Mouse (Mus musculus) limb, embryonic 14.5 days (tissue): ENCODE results near the gene Syne4. TPM values are rescaled to one million over a fixed set of nuclear protein-coding genes. Genes with fewer than 3 reads are reported as not detected.

Source experiments
- ATAC-seq: fragments of 200-750 bp; cut with Nextera tagmentation; 2 replicates; pipeline ENCODE4 v1.8.0; 2017; ENCODE audit warnings: low read depth, moderate number of reproducible peaks, moderate TSS enrichment; ENCODE audit not compliant: low FRiP score
- DNase-seq: peaks from one replicate; pipeline ENCODE4 v3.0.0-alpha.2; 2015; ENCODE audit warnings: low spot score
- H3K27ac ChIP-seq: fragments of 300-500 bp; sonication (generic); replicated peaks from 2 replicates; pipeline ENCODE4 v1.5.1; 2014; ENCODE audit warnings: low read depth, mild to moderate bottlenecking, low read length, moderate library complexity, mixed read lengths
- H3K27me3 ChIP-seq: fragments of 300-500 bp; sonication (generic); 2 replicates; pipeline ENCODE4 v1.6.1; 2014; ENCODE audit warnings: low read length, mixed read lengths; ENCODE audit not compliant: control insufficient read depth, insufficient read depth
- H3K36me3 ChIP-seq: fragments of 300-500 bp; sonication (generic); 2 replicates; pipeline ENCODE4 v1.6.1; 2014; ENCODE audit warnings: mild to moderate bottlenecking, low read length, moderate library complexity, mixed read lengths; ENCODE audit not compliant: control insufficient read depth, insufficient read depth
- H3K4me1 ChIP-seq: fragments of 300-500 bp; sonication (generic); 2 replicates; pipeline ENCODE4 v1.6.1; 2014; ENCODE audit warnings: antibody characterized with exemption, low read length, mixed read lengths; ENCODE audit not compliant: control insufficient read depth, insufficient read depth
- H3K4me2 ChIP-seq: fragments of 300-500 bp; sonication (generic); replicated peaks from 2 replicates; pipeline ENCODE4 v1.6.1; 2014; ENCODE audit warnings: low read depth, mild to moderate bottlenecking, low read length, moderate library complexity; ENCODE audit not compliant: severe bottlenecking
- H3K4me3 ChIP-seq: fragments of 300-500 bp; sonication (generic); replicated peaks from 2 replicates; pipeline ENCODE4 v1.5.1; 2014; ENCODE audit warnings: low read length
- H3K9ac ChIP-seq: fragments of 300-500 bp; sonication (generic); 2 replicates; pipeline ENCODE4 v1.6.1; 2014; ENCODE audit warnings: mild to moderate bottlenecking, low read depth, low read length, moderate library complexity; ENCODE audit not compliant: severe bottlenecking
- H3K9me3 ChIP-seq: fragments of 300-500 bp; sonication (generic); 2 replicates; pipeline ENCODE4 v1.6.1; 2016; ENCODE audit warnings: low read length; ENCODE audit not compliant: control insufficient read depth
- POLR2A ChIP-seq: fragments of 200-500 bp; IDR thresholded peaks from 2 replicates; pipeline ENCODE4 v1.8.0; 2012; ENCODE audit warnings: inconsistent platforms, mild to moderate bottlenecking, moderate library complexity, borderline replicate concordance; ENCODE audit not compliant: insufficient read depth, insufficient read length; ENCODE audit errors: extremely low read depth
- WGBS: fragments of 180-500 bp; shearing (Covaris S2); extraction: QIAGEN DNeasy Blood & Tissue Kit; methylation state at CpG from one replicate; pipeline ENCODE4 v1.1.7; 2014; 5-methylcytosine and 5-hydroxymethylcytosine counted together
- polyA plus RNA-seq, 2 experiments: library from polyadenylated mRNA; depleted of rRNA in 1 of 2; stranded (reverse) in 1 of 2; unstranded in 1 of 2; fragments of >200 nt; fragmentation: Nextera tagmentation in 1 of 2; extraction: Ambion mirVana in 1 of 2; gene quantifications; 2 replicates each; pipeline versions ENCODE4 v1.2.1 to v1.2.3; 2012 to 2014

The Syne4 gene
- polyA plus RNA-seq (2012; rRNA removed) (141 and 209 TPM in 2 replicates), polyA plus RNA-seq (2014; fragmentation: Nextera tagmentation; extraction: Ambion mirVana) (40.3 and 56.2 TPM in 2 replicates)

GRCm38 (mm10) chr7:30314721-30315155 is at the start of gene Syne4:
Gene Syne4 (plus strand): TSS chr7:30314807.
- peaks cover 40% of the 10 kb centered on the region for H3K36me3 ChIP-seq

GRCm38 (mm10) chr7:30265041-30265440 is 49.6 kb upstream of the Syne4 start:
- H3K27me3 ChIP-seq = no peaks in the 10 kb centered on the region
- H3K36me3 ChIP-seq = peaks cover 9% of the 10 kb centered on the region; the same call in 1 of the 2 replicates
- TF ChIP-seq POLR2A = no peak
- no peak for DNase-seq
- no peak overlapping the region for H3K4me3 ChIP-seq
- no peak overlapping the region for H3K4me2 ChIP-seq
- no peak overlapping the region for H3K27ac ChIP-seq
- no peaks in the 10 kb centered on the region for H3K4me1 ChIP-seq
- H3K9me3 ChIP-seq = no peaks in the 10 kb centered on the region
- no peak for ATAC-seq
- no peak overlapping the region for H3K9ac ChIP-seq
- 79% methylated on average over 2 of the region's 2 CpGs for WGBS

More at GRCm38 (mm10) chr7:30314721-30315155, at the start of gene Syne4:
- under 1% methylated on average over 9 of the region's 9 CpGs for WGBS
- no peaks in the 10 kb centered on the region for H3K9me3 ChIP-seq
- peaks cover 8% of the 10 kb centered on the region for H3K4me1 ChIP-seq
- no peaks in the 10 kb centered on the region for H3K27me3 ChIP-seq
- H3K4me2 ChIP-seq = peak within 1 kb of the TSS; percentile 52
- H3K27ac ChIP-seq = peak within 1 kb of the TSS; percentile 21; the same call in 1 of the 2 replicates
- H3K9ac ChIP-seq = peak within 1 kb of the TSS; percentile 44
- no peak for TF ChIP-seq POLR2A
- peak; percentile 75; the same call in 1 of the 2 replicates for ATAC-seq
- peak within 1 kb of the TSS; percentile 45 for H3K4me3 ChIP-seq
- DNase-seq = peak; percentile 63

DNA sequence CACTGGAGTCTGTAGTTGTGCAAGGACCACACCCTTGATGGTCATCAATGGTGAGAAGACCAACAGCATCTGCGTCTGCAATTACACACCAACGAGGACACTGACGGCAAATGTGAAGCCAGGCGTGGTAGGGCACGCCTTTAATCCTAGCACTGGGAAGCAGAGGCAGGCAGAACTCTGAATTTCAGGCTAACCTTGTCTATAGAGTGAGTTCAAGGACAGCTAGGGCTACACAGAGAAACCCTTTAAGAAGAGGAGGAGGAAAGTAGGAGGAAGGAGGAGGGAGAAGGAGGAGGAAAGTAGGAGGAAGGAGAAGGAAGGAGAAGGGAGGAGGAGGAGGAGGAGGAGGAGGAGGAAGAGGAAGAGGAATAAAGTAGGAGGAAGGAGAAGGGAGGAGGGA is 49.1 kb upstream of the Syne4 start:
- Histone ChIP-seq H3K27me3 (no peaks in the 10 kb centered on the region), H3K4me2 (no peak overlapping the region), H3K9me3 (no peaks in the 10 kb centered on the region), H3K4me3 (no peak overlapping the region), H3K4me1 (no peaks in the 10 kb centered on the region), H3K27ac (no peak overlapping the region), H3K36me3 (peaks cover 9% of the 10 kb centered on the region; the same call in 1 of the 2 replicates), H3K9ac (no peak overlapping the region)
- TF ChIP-seq POLR2A = no peak
- ATAC-seq (no peak), DNase-seq (no peak)
- 91% methylated on average over 5 of the region's 5 CpGs for WGBS

DNA sequence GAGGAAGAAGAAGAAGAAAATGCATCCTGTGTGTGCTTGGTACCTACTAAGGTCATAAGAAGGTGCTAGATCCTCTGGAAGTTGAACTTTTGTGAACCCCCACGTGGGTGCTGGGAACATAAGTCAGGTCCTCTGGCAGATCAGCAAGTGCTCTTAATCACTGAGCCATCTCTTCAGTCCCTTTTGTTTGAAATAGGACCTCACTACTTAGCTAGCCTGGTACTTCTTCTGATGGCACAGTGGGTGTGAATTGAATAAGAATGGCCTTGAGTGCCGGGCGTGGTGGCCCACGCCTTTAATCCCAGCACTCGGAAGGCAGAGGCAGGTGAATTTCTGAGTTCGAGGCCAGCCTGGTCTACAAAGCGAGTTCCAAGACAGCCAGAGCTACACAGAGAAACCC is 48.7 kb upstream of the Syne4 start:
- H3K9ac ChIP-seq = no peak overlapping the region
- WGBS = 88% methylated on average over 7 of the region's 7 CpGs
- TF ChIP-seq POLR2A = no peak
- H3K4me3 ChIP-seq = no peak overlapping the region
- DNase-seq = no peak
- H3K4me1 ChIP-seq = no peaks in the 10 kb centered on the region
- no peaks in the 10 kb centered on the region for H3K9me3 ChIP-seq
- no peak overlapping the region for H3K27ac ChIP-seq
- ATAC-seq = no peak
- H3K4me2 ChIP-seq = no peak overlapping the region
- no peaks in the 10 kb centered on the region for H3K27me3 ChIP-seq
- peaks cover 9% of the 10 kb centered on the region; the same call in 1 of the 2 replicates for H3K36me3 ChIP-seq

- ATAC-seq (no peak), DNase-seq (no peak)
- Histone ChIP-seq H3K27me3 (no peaks in the 10 kb centered on the region), H3K4me1 (no peaks in the 10 kb centered on the region), H3K9me3 (no peaks in the 10 kb centered on the region), H3K9ac (no peak overlapping the region), H3K27ac (no peak overlapping the region), H3K36me3 (peaks cover 5% of the 10 kb centered on the region; the same call in 1 of the 2 replicates), H3K4me3 (no peak overlapping the region), H3K4me2 (no peak overlapping the region)
- no peak for TF ChIP-seq POLR2A
- 89% methylated on average over 3 of the region's 3 CpGs for WGBS
These were observed 47.8 kb upstream of the Syne4 start for GRCm38 (mm10) chr7:30266780-30267179.
